Mouse (Mus musculus) CH12.LX (cell line): ENCODE results near the gene Tnfrsf9.

ENCODE experiments used
- CHD1 ChIP-seq: IDR thresholded peaks from 2 replicates; pipeline ENCODE4 v1.6.1; 2012; ENCODE audit warnings: low read depth, low read length, improper control_type of control experiment, inconsistent platforms
- CTCF ChIP-seq, 2 experiments: IDR thresholded peaks in 1 of 2; conservative IDR thresholded peaks in 1 of 2; 2 replicates each; pipeline ENCODE4 v1.5.1; 2011 to 2012; ENCODE audit warnings: low read depth in 2 of 2, low read length in 2 of 2, improper control_type of control experiment in 1 of 2, inconsistent platforms in 1 of 2, mild to moderate bottlenecking in 1 of 2, moderate library complexity in 1 of 2
- EP300 ChIP-seq: IDR thresholded peaks from 2 replicates; pipeline ENCODE4 v1.6.1; 2011; ENCODE audit warnings: low read length, improper control_type of control experiment
- JUND ChIP-seq: conservative IDR thresholded peaks from 2 replicates; pipeline ENCODE4 v1.6.1; 2011; ENCODE audit warnings: low read depth, low read length, improper control_type of control experiment
- MAFK ChIP-seq: IDR thresholded peaks from 2 replicates; pipeline ENCODE4 v1.6.1; 2011; ENCODE audit warnings: low read length, improper control_type of control experiment; ENCODE audit not compliant: insufficient replicate concordance
- NELFE ChIP-seq: IDR thresholded peaks from 2 replicates; pipeline ENCODE4 v1.6.1; 2011; ENCODE audit warnings: low read depth, low read length, improper control_type of control experiment
- POLR2A ChIP-seq: IDR thresholded peaks from 2 replicates; pipeline ENCODE4 v1.6.1; 2011; ENCODE audit warnings: low read depth, mild to moderate bottlenecking, improper control_type of control experiment, low read length
- SMC3 ChIP-seq: IDR thresholded peaks from 2 replicates; pipeline ENCODE4 v1.6.1; 2011; ENCODE audit warnings: low read depth, low read length, improper control_type of control experiment
- UBTF ChIP-seq: IDR thresholded peaks from 2 replicates; pipeline ENCODE4 v1.6.1; 2012; ENCODE audit warnings: low read depth, mild to moderate bottlenecking, inconsistent platforms, low read length, improper control_type of control experiment, moderate library complexity
- USF1 ChIP-seq: IDR thresholded peaks from 2 replicates; pipeline ENCODE4 v1.6.1; 2014; ENCODE audit warnings: low read depth, mild to moderate bottlenecking, inconsistent platforms, low read length, improper control_type of control experiment

- TF ChIP-seq POLR2A, result no peak
- no peak for TF ChIP-seq JUND
- TF ChIP-seq EP300, result no peak
- TF ChIP-seq CHD1, result no peak
- no peak for TF ChIP-seq NELFE
- peak; percentile 83 to 88 for TF ChIP-seq CTCF (conservative IDR thresholded peaks at IDR 0.05 in 1 of 2, IDR thresholded peaks at IDR 0.05 in 1 of 2; ENCODE audit: low read depth in 2 of 2, low read length in 2 of 2)
- no peak for TF ChIP-seq MAFK
- TF ChIP-seq UBTF, result no peak
- TF ChIP-seq USF1, result no peak
- TF ChIP-seq SMC3, result peak; percentile 75
Measured at GRCm38 (mm10) chr4:150898716-150899365, 15.5 kb upstream of the Tnfrsf9 start.
